In the genomic region with DNA sequence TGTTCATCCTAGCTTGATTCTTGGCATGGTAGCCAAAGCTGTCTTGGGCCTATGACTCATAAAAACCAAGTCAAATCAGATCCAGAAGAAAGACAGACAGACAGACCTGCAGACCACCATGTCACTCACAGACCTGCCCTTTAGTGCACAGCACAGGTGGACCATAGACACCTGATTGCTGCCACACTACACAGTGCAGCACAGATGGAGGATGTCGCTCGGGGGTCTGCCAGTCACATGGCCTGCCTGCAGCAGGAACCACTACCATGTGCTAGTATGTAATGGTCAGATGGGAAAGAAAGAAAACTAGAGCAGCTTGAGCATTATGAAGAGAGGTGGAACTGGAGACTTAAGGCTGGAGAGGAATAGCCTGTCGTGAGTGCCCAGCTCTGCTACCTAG, we compare ENCODE assay signal across 20 mouse cellular contexts. TPM values are rescaled to one million over a fixed set of nuclear protein-coding genes. Genes with fewer than 3 reads are reported as not detected.
A peak's percentile ranks its signal among the peaks of the same experiment; 100 is the strongest.
DNase-seq lines count a peak whose midpoint lies in the region; ATAC-seq lines count a peak whose summit lies in the region.
"Had no signal": no experiment of that assay in that cellular context is flagged by ENCODE, and none has a peak within 500 bp of the region (broad histone marks: within the 10 kb centered on the region; RNA-seq: fewer than 3 reads in every experiment).

No protein-coding gene starts in this region.

- H3K9ac ChIP-seq in hindbrain, embryonic 11.5 days (ENCODE audit: low read depth, low read length): no peak overlapping the region
- no peak overlapping the region for H3K9ac ChIP-seq in limb, embryonic 15.5 days
- H3K9ac ChIP-seq: embryonic facial prominence, embryonic 13.5 days; embryonic facial prominence, embryonic 15.5 days had no signal

- no peak overlapping the region for H3K27ac ChIP-seq in hindbrain, embryonic 11.5 days (ENCODE audit: low read depth, low read length)
- no peak overlapping the region for H3K27ac ChIP-seq in hindbrain, embryonic 10.5 days
- H3K27ac ChIP-seq in limb, embryonic 15.5 days: no peak overlapping the region
- H3K27ac ChIP-seq in limb, embryonic 10.5 days: no peak overlapping the region
- H3K27ac ChIP-seq: embryonic facial prominence, embryonic 13.5 days; embryonic facial prominence, embryonic 15.5 days; forebrain, embryonic 10.5 days had no signal

- no peak overlapping the region for H3K4me2 ChIP-seq in hindbrain, embryonic 11.5 days (replicated peaks; ENCODE audit: low read depth, low read length)
- no peak overlapping the region for H3K4me2 ChIP-seq in limb, embryonic 15.5 days
- H3K4me2 ChIP-seq: embryonic facial prominence, embryonic 13.5 days; embryonic facial prominence, embryonic 15.5 days had no signal

- no peak overlapping the region for H3K4me3 ChIP-seq in hindbrain, embryonic 11.5 days (ENCODE audit: low read depth, low read length)
- no peak overlapping the region for H3K4me3 ChIP-seq in hindbrain, embryonic 10.5 days
- no peak overlapping the region for H3K4me3 ChIP-seq in limb, embryonic 15.5 days
- no peak overlapping the region for H3K4me3 ChIP-seq in limb, embryonic 10.5 days
- H3K4me3 ChIP-seq: embryonic facial prominence, embryonic 13.5 days; embryonic facial prominence, embryonic 15.5 days; erythroblast, embryonic 14.5 days; forebrain, embryonic 10.5 days had no signal

- WGBS in hindbrain, embryonic 11.5 days: 89% methylated on average over 3 of the region's 3 CpGs
- 91% methylated on average over 3 of the region's 3 CpGs for WGBS in hindbrain, embryonic 10.5 days
- WGBS in limb, embryonic 15.5 days: 88% methylated on average over 3 of the region's 3 CpGs
- WGBS in limb, embryonic 10.5 days: 89% methylated on average over 3 of the region's 3 CpGs

- H3K27me3 ChIP-seq in hindbrain, embryonic 11.5 days (ENCODE audit: control insufficient read depth, insufficient read depth, low read length): no peaks in the 10 kb centered on the region
- H3K27me3 ChIP-seq in hindbrain, embryonic 10.5 days (ENCODE audit: insufficient read depth, poor library complexity, severe bottlenecking): no peaks in the 10 kb centered on the region
- no peaks in the 10 kb centered on the region for H3K27me3 ChIP-seq in limb, embryonic 15.5 days
- no peaks in the 10 kb centered on the region for H3K27me3 ChIP-seq in limb, embryonic 10.5 days (ENCODE audit: low read depth, poor library complexity, severe bottlenecking)
- H3K27me3 ChIP-seq: embryonic facial prominence, embryonic 13.5 days; embryonic facial prominence, embryonic 15.5 days had no signal

- no peaks in the 10 kb centered on the region for H3K4me1 ChIP-seq in hindbrain, embryonic 11.5 days (replicated peaks; ENCODE audit: control insufficient read depth, insufficient read depth, low read length)
- no peaks in the 10 kb centered on the region for H3K4me1 ChIP-seq in hindbrain, embryonic 10.5 days (replicated peaks)
- H3K4me1 ChIP-seq in limb, embryonic 15.5 days: no peaks in the 10 kb centered on the region
- H3K4me1 ChIP-seq in limb, embryonic 10.5 days: no peaks in the 10 kb centered on the region
- H3K4me1 ChIP-seq: embryonic facial prominence, embryonic 13.5 days; embryonic facial prominence, embryonic 15.5 days; forebrain, embryonic 10.5 days had no signal

- ATAC-seq in hindbrain, embryonic 11.5 days (ENCODE audit: low FRiP score): peak; percentile 53; the same call in 1 of the 2 replicates
- peak; percentile 55; the same call in 1 of the 2 replicates for ATAC-seq in limb, embryonic 15.5 days (ENCODE audit: insufficient number of reproducible peaks, low FRiP score, low TSS enrichment, low read depth)
- ATAC-seq: forebrain, embryonic 14.5 days; forebrain, embryonic 16.5 days had no signal

- no peaks in the 10 kb centered on the region for H3K9me3 ChIP-seq in hindbrain, embryonic 11.5 days (ENCODE audit: control insufficient read depth, low read length)
- H3K9me3 ChIP-seq in hindbrain, embryonic 10.5 days: no peaks in the 10 kb centered on the region
- no peaks in the 10 kb centered on the region for H3K9me3 ChIP-seq in limb, embryonic 15.5 days
- no peaks in the 10 kb centered on the region for H3K9me3 ChIP-seq in limb, embryonic 10.5 days (replicated peaks)
- H3K9me3 ChIP-seq: embryonic facial prominence, embryonic 13.5 days; embryonic facial prominence, embryonic 15.5 days; forebrain, embryonic 10.5 days had no signal

- no peaks in the 10 kb centered on the region for H3K36me3 ChIP-seq in hindbrain, embryonic 11.5 days (ENCODE audit: control insufficient read depth, insufficient read depth, low read length)
- H3K36me3 ChIP-seq in hindbrain, embryonic 10.5 days: no peaks in the 10 kb centered on the region
- no peaks in the 10 kb centered on the region for H3K36me3 ChIP-seq in limb, embryonic 15.5 days
- no peaks in the 10 kb centered on the region for H3K36me3 ChIP-seq in limb, embryonic 10.5 days
- H3K36me3 ChIP-seq: embryonic facial prominence, embryonic 13.5 days; embryonic facial prominence, embryonic 15.5 days; forebrain, embryonic 10.5 days had no signal

- no peak for DNase-seq in hindbrain, embryonic 11.5 days (ENCODE audit: low spot score)
- DNase-seq in hindbrain, embryonic 10.5 days (ENCODE audit: low spot score): no peak
- DNase-seq in limb, embryonic 10.5 days (ENCODE audit: low spot score): no peak
- DNase-seq: adrenal gland, adult 2 months; adrenal gland, postnatal 10 days; adrenal gland, postnatal 25 days; cerebellum, adult 11 months; cerebellum, adult 18-20 months; cerebellum, adult 8-10 months; cerebellum, adult 9-11 months; cerebellum, postnatal 14 days; cerebellum, postnatal 36 days; embryo, embryonic 11 days had no signal

RNA-seq across cellular contexts. Expression of a gene that starts 27.7 kb away (rescaled TPM):
- polyA plus RNA-seq in hindbrain, embryonic 11.5 days (2014; fragmentation: Nextera tagmentation; extraction: Ambion mirVana): 7.4 and 9.1 TPM in 2 replicates
- polyA plus RNA-seq in hindbrain, embryonic 10.5 days (2016; fragmentation: Nextera tagmentation; extraction: Ambion mirVana): 8.8 and 10.9 TPM in 2 replicates
- polyA plus RNA-seq in limb, embryonic 15.5 days (2015; fragmentation: Nextera tagmentation; extraction: Ambion mirVana): 12.0 and 12.1 TPM in 2 replicates
- polyA plus RNA-seq in limb, embryonic 10.5 days (2016; fragmentation: Nextera tagmentation; extraction: Ambion mirVana): 3.1 and 4.9 TPM in 2 replicates
